Comparison of ENCODE assay signal across 17 mouse cellular contexts in genomic region chr19:55384634-55385033, GRCm38 (mm10).
DNase-seq lines count a peak whose midpoint lies in the region; ATAC-seq lines count a peak whose summit lies in the region.
"Had no signal": no experiment of that assay in that cellular context is flagged by ENCODE, and none has a peak within 500 bp of the region (broad histone marks: within the 10 kb centered on the region; RNA-seq: fewer than 3 reads in every experiment).

No protein-coding gene starts in this region.

- peak overlapping the region; percentile 44; the same call in 1 of the 2 replicates for H3K27ac ChIP-seq in forebrain, embryonic 14.5 days (ENCODE audit: low read depth, low read length)
- H3K27ac ChIP-seq in midbrain, embryonic 13.5 days, result peak overlapping the region; percentile 83
- H3K27ac ChIP-seq: heart, embryonic 15.5 days; hindbrain, postnatal 0 days; limb, embryonic 10.5 days; lung, embryonic 15.5 days had no signal

- H3K36me3 ChIP-seq in forebrain, embryonic 14.5 days (ENCODE audit: control insufficient read depth, insufficient read depth, low read length), result no peaks in the 10 kb centered on the region
- H3K36me3 ChIP-seq in midbrain, embryonic 13.5 days, result no peaks in the 10 kb centered on the region
- H3K36me3 ChIP-seq: heart, embryonic 15.5 days; limb, embryonic 10.5 days; lung, embryonic 15.5 days had no signal

- no peak overlapping the region; the same call in 1 of the 2 replicates for H3K9ac ChIP-seq in forebrain, embryonic 14.5 days (ENCODE audit: low read length)
- H3K9ac ChIP-seq in midbrain, embryonic 13.5 days (replicated peaks), result peak overlapping the region; percentile 28; the same call in 1 of the 2 replicates
- H3K9ac ChIP-seq: heart, embryonic 15.5 days; lung, embryonic 15.5 days had no signal

- H3K27me3 ChIP-seq in forebrain, embryonic 14.5 days (replicated peaks; ENCODE audit: control insufficient read depth, insufficient read depth, low read length), result peaks cover 21% of the 10 kb centered on the region
- no peaks in the 10 kb centered on the region for H3K27me3 ChIP-seq in midbrain, embryonic 13.5 days
- H3K27me3 ChIP-seq: heart, embryonic 15.5 days; lung, embryonic 15.5 days had no signal

- ATAC-seq in forebrain, embryonic 14.5 days, result peak; percentile 33; the same call in 1 of the 2 replicates
- ATAC-seq in midbrain, embryonic 13.5 days, result peak; percentile 81
- ATAC-seq: hindbrain, postnatal 0 days had no signal

- peak overlapping the region; percentile 5; the same call in 1 of the 2 replicates for H3K4me2 ChIP-seq in forebrain, embryonic 14.5 days (ENCODE audit: low read length)
- H3K4me2 ChIP-seq in midbrain, embryonic 13.5 days (replicated peaks), result peak overlapping the region; percentile 20; the same call in 1 of the 2 replicates
- H3K4me2 ChIP-seq: heart, embryonic 15.5 days; lung, embryonic 15.5 days had no signal

- H3K4me1 ChIP-seq in forebrain, embryonic 14.5 days (ENCODE audit: control insufficient read depth, insufficient read depth, low read length), result peaks cover 8% of the 10 kb centered on the region
- H3K4me1 ChIP-seq in midbrain, embryonic 13.5 days (replicated peaks), result peaks cover 46% of the 10 kb centered on the region
- H3K4me1 ChIP-seq: heart, embryonic 15.5 days had no signal

- DNase-seq in embryo, embryonic 10.5 days (ENCODE audit: low spot score), result peak; percentile 38
- DNase-seq in embryo, embryonic 9.5 days (ENCODE audit: extremely low spot score), result no peak
- peak; percentile 92 for DNase-seq in Muller cell, postnatal 12 days (ENCODE audit: inconsistent ontology term)
- DNase-seq in forebrain, embryonic 14.5 days (ENCODE audit: low spot score), result peak; percentile 63
- DNase-seq in spleen, postnatal 36 days (ENCODE audit: low spot score in 2 of 2), result no peak
- DNase-seq in cerebellum, adult 9-11 months, result no peak
- no peak for DNase-seq in thymus, adult 18-20 months
- DNase-seq: cerebellum, adult 2 months; heart, adult 18-20 months; kidney, adult 8-10 months; layer of hippocampus, postnatal 36 days; thymus, postnatal 4 days had no signal

- H3K9me3 ChIP-seq in forebrain, embryonic 14.5 days (replicated peaks; ENCODE audit: control insufficient read depth, low read length), result no peaks in the 10 kb centered on the region
- no peaks in the 10 kb centered on the region for H3K9me3 ChIP-seq in midbrain, embryonic 13.5 days
- H3K9me3 ChIP-seq: heart, embryonic 15.5 days; limb, embryonic 10.5 days; lung, embryonic 15.5 days had no signal

- no peak overlapping the region for H3K4me3 ChIP-seq in forebrain, embryonic 14.5 days (ENCODE audit: low read depth, low read length)
- no peak overlapping the region for H3K4me3 ChIP-seq in midbrain, embryonic 13.5 days (replicated peaks)
- H3K4me3 ChIP-seq: heart, embryonic 15.5 days; limb, embryonic 10.5 days; lung, embryonic 15.5 days had no signal

- WGBS in forebrain, embryonic 14.5 days, result 54% methylated on average over 15 of the region's 15 CpGs
- WGBS in midbrain, embryonic 13.5 days, result 66% methylated on average over 15 of the region's 15 CpGs

Comparison
In these comparisons a context has a peak if more than half of its experiments do, and no peak if none do; other contexts are left out.
1. DNase-seq: peak in embryo, embryonic 10.5 days (single experiment), Muller cell, postnatal 12 days (single experiment) and forebrain, embryonic 14.5 days (single experiment); none in embryo, embryonic 9.5 days (single experiment), spleen, postnatal 36 days (0 of 2), cerebellum, adult 9-11 months (single experiment) and thymus, adult 18-20 months (0 of 2).